In the genomic region with DNA sequence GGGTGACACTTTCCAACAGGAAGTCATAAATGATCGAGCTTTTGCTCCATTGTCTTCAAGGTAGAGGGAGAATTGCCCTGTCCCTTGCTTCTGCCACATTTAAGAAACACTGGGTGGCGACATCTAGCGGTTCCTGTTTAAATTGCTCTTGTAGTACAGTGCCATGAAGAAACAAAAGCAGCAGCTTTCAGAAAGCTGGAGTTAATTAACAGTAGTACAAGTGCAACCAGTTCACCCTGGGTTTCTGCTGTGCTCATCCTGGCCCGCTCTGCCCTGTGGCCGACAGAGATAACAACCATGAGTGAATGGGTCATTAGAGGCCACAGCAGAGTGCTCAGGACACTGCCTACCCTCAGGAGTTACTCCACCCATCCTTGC, we compare ENCODE assay signal across 9 mouse cellular contexts.
DNase-seq lines count a peak whose midpoint lies in the region; ATAC-seq and TF ChIP-seq lines count a peak whose summit lies in the region.
"Had no signal": no experiment of that assay in that cellular context is flagged by ENCODE, and none has a peak within 500 bp of the region (broad histone marks: within the 10 kb centered on the region; RNA-seq: fewer than 3 reads in every experiment).

No protein-coding gene starts in this region.

- no peaks in the 10 kb centered on the region for H3K36me3 ChIP-seq in heart, embryonic 12.5 days
- no peaks in the 10 kb centered on the region for H3K36me3 ChIP-seq in kidney, embryonic 15.5 days
- no peaks in the 10 kb centered on the region for H3K36me3 ChIP-seq in limb, embryonic 14.5 days (ENCODE audit: control insufficient read depth, insufficient read depth, low read length)
- no peaks in the 10 kb centered on the region for H3K36me3 ChIP-seq in stomach, embryonic 15.5 days

- H3K27me3 ChIP-seq in heart, embryonic 12.5 days (replicated peaks): no peaks in the 10 kb centered on the region
- no peaks in the 10 kb centered on the region for H3K27me3 ChIP-seq in kidney, embryonic 15.5 days
- no peaks in the 10 kb centered on the region for H3K27me3 ChIP-seq in limb, embryonic 14.5 days (ENCODE audit: control insufficient read depth, insufficient read depth, low read length)
- H3K27me3 ChIP-seq in stomach, embryonic 15.5 days (replicated peaks): no peaks in the 10 kb centered on the region

- peak; percentile 97 for ATAC-seq in CD4-positive, CD25-positive, alpha-beta regulatory T cell, adult 4 months
- peak; percentile 68; the same call in 1 of the 2 replicates for ATAC-seq in heart, embryonic 12.5 days (ENCODE audit: insufficient number of reproducible peaks, low FRiP score)
- ATAC-seq in kidney, embryonic 15.5 days (replicated peaks; ENCODE audit: low FRiP score): peak; percentile 82
- peak; percentile 69; the same call in 1 of the 2 replicates for ATAC-seq in limb, embryonic 14.5 days (ENCODE audit: low FRiP score, low read depth)
- peak; percentile 79 for ATAC-seq in monocyte, adult 5-6 weeks (replicated peaks; ENCODE audit: insufficient number of reproducible peaks, low FRiP score, low TSS enrichment, poor library complexity, severe bottlenecking)
- peak; percentile 31 for ATAC-seq in stomach, embryonic 15.5 days (ENCODE audit: insufficient read depth, low FRiP score, low read depth)

- peak overlapping the region; percentile 76; the same call in 1 of the 2 replicates for H3K27ac ChIP-seq in heart, embryonic 12.5 days (ENCODE audit: poor library complexity, severe bottlenecking)
- H3K27ac ChIP-seq in kidney, embryonic 15.5 days: no peak overlapping the region
- H3K27ac ChIP-seq in limb, embryonic 14.5 days (replicated peaks; ENCODE audit: low read depth, low read length): no peak overlapping the region
- no peak overlapping the region for H3K27ac ChIP-seq in stomach, embryonic 15.5 days

- no peak overlapping the region for H3K4me3 ChIP-seq in heart, embryonic 12.5 days
- no peak overlapping the region for H3K4me3 ChIP-seq in kidney, embryonic 15.5 days (replicated peaks)
- no peak overlapping the region for H3K4me3 ChIP-seq in limb, embryonic 14.5 days (replicated peaks; ENCODE audit: low read length)
- no peak overlapping the region for H3K4me3 ChIP-seq in stomach, embryonic 15.5 days (replicated peaks)
- H3K4me3 ChIP-seq: erythroblast, embryonic 14.5 days had no signal

- TF ChIP-seq POLR2A in limb, embryonic 14.5 days (IDR thresholded peaks at IDR 0.05; ENCODE audit: borderline replicate concordance, extremely low read depth, insufficient read depth, insufficient read length): no peak

- peak overlapping the region; percentile 31; the same call in 1 of the 2 replicates for H3K4me2 ChIP-seq in heart, embryonic 12.5 days
- H3K4me2 ChIP-seq in kidney, embryonic 15.5 days: 0 out of 2 replicates have a peak overlapping the region, but pooled peaks have one; percentile 23
- peak overlapping the region; percentile 23; the same call in 1 of the 2 replicates for H3K4me2 ChIP-seq in limb, embryonic 14.5 days (replicated peaks; ENCODE audit: low read depth, low read length, severe bottlenecking)
- H3K4me2 ChIP-seq in stomach, embryonic 15.5 days: no peak overlapping the region

- peak; percentile 31 for DNase-seq in c-Kit-negative CD71-positive TER-119-positive erythroid progenitor cells, embryonic 14.5 days (ENCODE audit: low read depth, low spot score)
- peak; percentile 66 for DNase-seq in fibroblast of lung, adult 2 months (ENCODE audit: low read depth)
- DNase-seq in limb, embryonic 14.5 days (ENCODE audit: low spot score): peak; percentile 94

- WGBS in heart, embryonic 12.5 days: 2% methylated on average over 5 of the region's 5 CpGs
- WGBS in kidney, embryonic 15.5 days: 2% methylated on average over 5 of the region's 5 CpGs
- WGBS in limb, embryonic 14.5 days: 0% methylated on average over 5 of the region's 5 CpGs
- under 1% methylated on average over 5 of the region's 5 CpGs for WGBS in stomach, embryonic 15.5 days

- peaks cover 17% of the 10 kb centered on the region for H3K4me1 ChIP-seq in heart, embryonic 12.5 days (replicated peaks)
- peaks cover 11% of the 10 kb centered on the region; the same call in 1 of the 2 replicates for H3K4me1 ChIP-seq in kidney, embryonic 15.5 days
- peaks cover 12% of the 10 kb centered on the region for H3K4me1 ChIP-seq in limb, embryonic 14.5 days (ENCODE audit: control insufficient read depth, insufficient read depth, low read length)
- H3K4me1 ChIP-seq in stomach, embryonic 15.5 days: no peaks in the 10 kb centered on the region; the same call in 1 of the 2 replicates

- H3K9me3 ChIP-seq in heart, embryonic 12.5 days (replicated peaks): no peaks in the 10 kb centered on the region
- H3K9me3 ChIP-seq in kidney, embryonic 15.5 days (replicated peaks): no peaks in the 10 kb centered on the region
- no peaks in the 10 kb centered on the region for H3K9me3 ChIP-seq in limb, embryonic 14.5 days (ENCODE audit: control insufficient read depth, low read length)
- no peaks in the 10 kb centered on the region for H3K9me3 ChIP-seq in stomach, embryonic 15.5 days

- H3K9ac ChIP-seq in heart, embryonic 12.5 days: peak overlapping the region; percentile 33; the same call in 1 of the 2 replicates
- H3K9ac ChIP-seq in kidney, embryonic 15.5 days: no peak overlapping the region
- H3K9ac ChIP-seq in limb, embryonic 14.5 days (ENCODE audit: low read depth, low read length, severe bottlenecking): no peak overlapping the region
- no peak overlapping the region for H3K9ac ChIP-seq in stomach, embryonic 15.5 days

Comparison
In these comparisons a context has a peak if more than half of its experiments do, and no peak if none do; other contexts are left out.
1. ATAC-seq: peak in every context shown above with its lines; median percentile 97 in CD4-positive, CD25-positive, alpha-beta regulatory T cell, adult 4 months; 82 in kidney, embryonic 15.5 days; 79 in monocyte, adult 5-6 weeks; 69 in limb, embryonic 14.5 days; 68 in heart, embryonic 12.5 days; 31 in stomach, embryonic 15.5 days.
2. DNase-seq: peak in every context shown above with its lines; median percentile 94 in limb, embryonic 14.5 days; 66 in fibroblast of lung, adult 2 months; 31 in c-Kit-negative CD71-positive TER-119-positive erythroid progenitor cells, embryonic 14.5 days.